Mouse (Mus musculus) c-Kit-positive CD71-negative TER-119-negative erythroid progenitor cells, embryonic 14.5 days (primary cell): ENCODE results near the gene Pola1.

Experiments
- DNase-seq: peaks from one replicate; pipeline ENCODE4 v3.0.0-alpha.2; 2013; ENCODE audit warnings: low read depth

The Pola1 gene

DNA sequence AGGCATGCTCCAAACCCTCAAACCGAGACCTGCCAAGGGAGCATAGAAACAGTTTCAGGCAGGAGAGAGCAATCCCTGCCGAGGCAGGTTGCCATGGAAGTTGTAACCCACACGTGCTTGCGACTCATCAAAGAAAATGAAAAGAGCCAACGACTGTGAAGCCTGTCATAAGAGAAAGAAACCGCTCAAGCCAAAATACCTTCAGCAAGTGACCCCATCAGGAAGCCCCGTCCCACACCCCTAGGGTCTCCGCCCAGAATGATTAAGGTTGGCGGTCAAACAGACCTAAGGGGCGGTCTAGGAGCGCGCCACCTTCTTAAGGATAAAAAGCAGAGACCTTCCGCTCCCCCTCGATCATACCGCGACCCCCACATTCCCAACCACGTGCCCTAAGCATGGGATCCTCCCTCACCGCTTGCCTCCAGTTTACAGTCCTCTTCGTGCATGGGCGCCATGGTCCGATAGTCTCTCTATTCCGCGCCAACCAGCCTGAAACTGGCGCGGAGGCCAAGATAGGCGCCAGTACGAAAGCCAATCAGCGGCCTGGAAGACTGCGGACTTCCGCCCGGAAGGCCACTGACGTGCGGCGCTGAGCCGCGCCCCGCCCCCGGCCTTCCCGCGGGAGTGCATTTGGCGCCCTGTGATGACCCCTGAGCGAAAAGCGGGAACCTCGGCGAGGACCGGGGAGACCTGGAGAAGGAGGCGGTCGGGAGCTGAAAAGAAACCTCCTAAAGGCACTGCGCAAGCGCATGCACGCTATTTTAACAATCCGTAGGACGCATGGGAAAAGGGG, at the start of gene Pola1:
Gene Pola1, minus strand, starts transcription at position 499 of the 793 bp plus-strand sequence.
- peak; percentile 57 for DNase-seq

- no peak for DNase-seq
These were observed 44.3 kb upstream of the Pola1 start for GRCm38 (mm10) chrX:93676228-93676627.

DNA sequence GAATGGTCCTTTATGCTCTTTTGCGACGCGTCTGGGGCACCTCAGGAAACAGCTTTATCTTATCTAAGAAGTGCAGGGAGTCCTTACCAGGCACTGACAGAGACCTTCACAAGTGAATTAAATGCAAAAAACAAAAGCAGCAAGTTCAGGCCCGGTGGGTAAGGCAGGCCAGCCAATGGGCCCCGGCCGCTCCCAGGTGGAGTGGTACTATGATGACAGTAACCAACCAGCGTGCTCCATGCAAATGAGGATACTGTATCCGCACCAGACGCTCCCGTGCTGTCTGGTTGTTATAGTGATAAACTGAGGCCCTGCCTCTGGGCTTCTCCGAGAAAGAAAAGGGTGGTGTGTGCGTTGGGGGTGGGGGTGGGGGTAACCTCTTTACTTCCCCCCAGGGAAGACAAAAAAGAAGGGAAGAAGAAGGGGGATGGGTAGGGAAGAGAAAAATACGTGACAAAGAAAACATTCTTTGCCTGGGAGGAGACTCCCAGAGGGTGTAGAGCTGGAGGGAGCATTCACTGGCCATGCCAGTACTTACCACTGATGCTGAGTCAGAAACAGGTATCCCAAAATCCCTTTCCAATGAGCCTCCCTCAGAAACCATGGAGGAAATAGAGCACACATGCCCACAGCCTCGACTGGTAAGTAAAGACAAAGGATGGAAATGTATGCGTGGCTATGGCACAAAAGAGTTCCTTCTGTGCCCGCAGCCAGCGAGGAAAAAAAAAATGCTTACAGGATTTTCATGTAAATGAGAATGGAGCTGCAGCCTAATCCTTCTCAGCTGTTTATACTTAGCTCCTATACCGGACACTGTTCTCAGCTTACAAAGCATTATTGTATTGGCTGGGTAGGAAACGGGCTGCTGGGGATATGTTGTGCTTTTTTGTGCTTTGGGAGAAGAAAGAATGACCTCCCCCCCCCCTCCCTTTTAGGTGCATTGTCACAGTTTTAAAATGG, 43.2 kb upstream of the Pola1 start:
- DNase-seq, result peak; percentile 35

- DNase-seq, result no peak
These were observed 42.5 kb upstream of the Pola1 start for GRCm38 (mm10) chrX:93674432-93674831.

GRCm38 (mm10) chrX:93664787-93665186, 32.8 kb upstream of the Pola1 start:
- DNase-seq, result no peak

- no peak for DNase-seq
These were observed 32.1 kb upstream of the Pola1 start for GRCm38 (mm10) chrX:93663919-93664586.

GRCm38 (mm10) chrX:93655153-93655552, 23.2 kb upstream of the Pola1 start:
- no peak for DNase-seq

- DNase-seq, result no peak
These were observed 22.5 kb upstream of the Pola1 start, which contains the start of gene Pcyt1b for GRCm38 (mm10) chrX:93654218-93655002. Pcyt1b (plus strand) TSS chrX:93654863.

GRCm38 (mm10) chrX:93650738-93651137, 18.8 kb upstream of the Pola1 start:
- DNase-seq, result no peak

DNA sequence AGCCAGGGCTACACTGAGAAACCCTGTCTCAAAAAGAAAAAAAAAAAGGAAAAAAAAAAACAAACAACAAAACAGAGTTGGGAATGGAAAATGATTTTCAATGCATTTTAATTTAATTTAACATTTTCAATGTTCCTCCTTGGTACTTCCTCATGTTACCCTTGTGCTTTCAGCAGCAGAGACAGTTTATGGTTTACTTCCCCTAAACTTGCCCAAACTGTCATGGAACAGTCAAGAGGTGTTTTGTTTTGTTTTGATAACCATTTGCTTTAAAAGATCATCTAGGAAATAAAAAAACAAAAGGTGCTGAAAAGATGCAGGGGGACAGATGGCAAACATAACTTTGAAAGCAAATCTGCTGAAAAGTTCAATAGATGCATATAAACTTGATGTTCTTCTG, 12.1 kb upstream of the Pola1 start:
- DNase-seq, result no peak

- DNase-seq, result no peak
These were observed 11.6 kb upstream of the Pola1 start for GRCm38 (mm10) chrX:93643600-93643999.

DNA sequence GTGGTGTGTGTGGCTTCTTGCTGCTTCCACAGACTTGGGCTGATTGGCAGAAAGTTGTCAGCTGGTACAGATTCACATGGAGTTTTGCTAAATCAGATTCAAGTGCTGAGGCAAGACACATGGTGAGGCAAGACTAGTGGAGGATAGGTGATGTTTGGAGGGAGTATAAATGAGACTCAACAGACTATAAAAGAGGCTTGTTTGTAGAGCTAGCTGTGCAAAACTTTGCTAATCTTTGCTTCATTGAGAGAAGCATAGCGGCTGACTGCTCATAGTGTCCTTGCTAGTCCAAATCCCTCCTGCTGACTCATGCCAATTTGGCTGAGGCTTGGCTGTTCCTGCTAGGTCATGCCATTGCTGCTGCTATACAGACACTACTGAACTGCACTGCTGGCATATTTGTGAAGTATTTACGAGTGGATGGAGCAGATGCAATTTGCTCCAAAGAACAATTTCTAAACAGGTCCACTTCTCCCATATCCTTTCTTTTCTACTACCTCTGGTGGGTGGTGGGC, 3.0 kb upstream of the Pola1 start:
- DNase-seq, result no peak

- DNase-seq, result no peak
These were observed 1.7 kb downstream of the Pola1 start for GRCm38 (mm10) chrX:93630256-93630655.

DNA sequence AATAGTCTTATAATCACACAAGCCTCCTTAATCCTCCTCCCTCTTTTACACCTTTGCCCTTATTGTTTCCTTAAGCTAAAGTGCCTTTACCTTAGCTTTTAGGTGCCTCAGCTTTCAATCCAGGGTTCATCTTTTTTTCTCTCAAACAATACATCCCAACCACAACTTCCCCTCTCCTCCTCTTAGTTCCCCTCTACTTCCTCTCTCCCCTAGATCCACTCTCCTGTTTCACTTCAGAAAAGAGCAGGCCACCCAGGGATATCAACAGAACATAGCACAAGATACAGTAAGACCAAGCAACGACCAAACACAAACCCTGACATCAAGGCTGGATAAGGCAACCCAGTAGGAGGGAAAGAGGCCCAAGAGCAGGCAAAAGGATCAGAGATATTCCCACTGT, 29.7 kb downstream of the Pola1 start:
- DNase-seq, result no peak

DNA sequence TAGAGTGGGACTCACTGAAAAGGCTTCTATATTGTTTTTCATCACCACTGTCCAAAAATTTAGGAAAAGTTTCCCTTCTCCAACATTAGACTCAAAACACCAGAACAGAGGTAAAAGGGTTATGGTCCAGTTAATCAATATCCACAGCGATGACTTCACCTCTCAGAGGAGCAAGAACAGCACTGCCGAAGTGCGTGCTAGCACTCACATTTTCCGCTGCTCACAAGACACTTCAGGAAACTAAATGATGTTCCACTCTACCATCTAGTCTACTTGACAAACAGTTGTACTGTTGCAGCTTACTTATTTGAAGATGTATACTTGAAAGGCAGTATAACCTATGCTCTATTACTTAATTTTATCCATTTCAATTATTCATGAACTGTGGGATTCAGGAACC, 37.7 kb downstream of the Pola1 start:
- no peak for DNase-seq

GRCm38 (mm10) chrX:93580931-93581330, 51.0 kb downstream of the Pola1 start:
- no peak for DNase-seq

DNA sequence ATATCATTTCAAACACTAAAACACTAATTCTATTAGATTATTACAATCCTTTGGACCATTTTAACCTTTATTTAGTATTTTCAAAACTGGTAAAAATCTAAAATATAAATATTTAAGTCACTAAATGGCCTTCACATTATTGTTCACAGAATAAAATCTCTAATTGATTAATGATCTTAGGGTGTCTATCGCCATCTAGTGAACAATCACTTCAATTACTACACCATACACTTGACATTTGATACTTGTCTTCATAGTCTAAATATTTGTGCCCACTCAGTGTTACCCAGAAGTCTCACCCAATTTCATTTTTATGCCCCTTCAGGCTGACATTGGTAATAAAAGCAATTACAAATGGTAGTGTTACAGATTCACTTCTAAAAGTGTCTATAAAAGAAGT, 74.8 kb downstream of the Pola1 start:
- DNase-seq, result no peak

DNA sequence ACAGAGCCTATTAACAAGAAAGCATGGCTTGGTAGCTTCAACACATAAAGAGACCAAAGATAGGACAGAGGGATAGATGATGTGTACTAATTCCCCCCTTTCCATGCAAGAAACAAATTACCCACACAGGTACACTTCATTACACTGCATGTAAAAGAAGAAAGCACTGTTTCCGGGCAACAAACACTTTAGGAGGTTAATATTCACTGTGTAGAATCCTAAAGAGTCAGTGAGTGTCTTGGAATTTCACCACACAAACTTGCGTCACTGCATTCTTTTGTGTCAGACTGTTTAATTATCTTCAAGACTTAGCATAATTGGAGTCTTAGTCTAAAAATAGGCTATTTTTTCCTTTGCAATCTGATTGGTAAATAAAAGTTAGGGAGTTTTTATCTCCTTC, 92.2 kb downstream of the Pola1 start:
- DNase-seq, result no peak

GRCm38 (mm10) chrX:93502865-93503353, 129.0 kb downstream of the Pola1 start:
- no peak for DNase-seq

- DNase-seq, result no peak
These were observed 134.4 kb downstream of the Pola1 start for GRCm38 (mm10) chrX:93497597-93497996.

- DNase-seq, result peak; percentile 5
These were observed 166.2 kb downstream of the Pola1 start for GRCm38 (mm10) chrX:93465711-93466110.
